Mouse (Mus musculus) liver, adult 2 months (tissue): ENCODE data around the gene Memo1. TPM values are rescaled to one million over a fixed set of nuclear protein-coding genes. Genes with fewer than 3 reads are reported as not detected.

Source experiments
- DNase-seq: peaks from one replicate; pipeline ENCODE4 v3.0.0-alpha.2; 2011; ENCODE audit warnings: low read depth, low spot score; ENCODE audit errors: extremely low read depth
- H3K27ac ChIP-seq: fragments of 200-500 bp; replicated peaks from 2 replicates; pipeline ENCODE4 v1.5.1; 2012; ENCODE audit warnings: low read depth, mild to moderate bottlenecking, control low read depth, inconsistent platforms, low read length; ENCODE audit not compliant: insufficient read depth
- H3K27me3 ChIP-seq: fragments of 200-500 bp; 2 replicates; pipeline ENCODE4 v1.6.1; 2012; ENCODE audit warnings: mild to moderate bottlenecking, moderate library complexity, low read length, inconsistent platforms; ENCODE audit not compliant: control insufficient read depth, insufficient read depth
- H3K36me3 ChIP-seq: fragments of 200-500 bp; 2 replicates; pipeline ENCODE4 v1.6.1; 2012; ENCODE audit warnings: low read length, inconsistent platforms; ENCODE audit not compliant: control insufficient read depth, insufficient read depth
- H3K4me1 ChIP-seq: fragments of 200-500 bp; 2 replicates; pipeline ENCODE4 v1.6.1; 2011; ENCODE audit warnings: low read length; ENCODE audit not compliant: control insufficient read depth, insufficient read depth
- H3K4me3 ChIP-seq: fragments of 200-500 bp; 2 replicates; pipeline ENCODE4 v1.5.1; 2011; ENCODE audit warnings: low read depth, mild to moderate bottlenecking, control low read depth, low read length, moderate library complexity; ENCODE audit not compliant: insufficient read depth
- H3K79me2 ChIP-seq: fragments of 200-500 bp; 2 replicates; pipeline ENCODE4 v1.6.1; 2012; ENCODE audit warnings: inconsistent platforms, mild to moderate bottlenecking, low read length, moderate library complexity; ENCODE audit not compliant: control insufficient read depth, insufficient read depth
- H3K9ac ChIP-seq: fragments of 200-500 bp; 2 replicates; pipeline ENCODE4 v1.6.1; 2012; ENCODE audit warnings: low read depth, mild to moderate bottlenecking, control low read depth, inconsistent platforms, low read length
- CTCF ChIP-seq: fragments of 200-500 bp; IDR thresholded peaks from 2 replicates; pipeline ENCODE4 v1.5.1; 2011; ENCODE audit warnings: low read depth, low read length, control low read depth
- POLR2A ChIP-seq: fragments of 200-500 bp; IDR thresholded peaks from 2 replicates; pipeline ENCODE4 v1.6.1; 2011; ENCODE audit warnings: low read length, control low read depth; ENCODE audit not compliant: insufficient read depth; ENCODE audit errors: extremely low read depth
- WGBS: fragments of 180-500 bp; shearing (Covaris S2); methylation state at CpG from one replicate; pipeline ENCODE4 v1.1.7; 2018; 5-methylcytosine and 5-hydroxymethylcytosine counted together
- polyA plus RNA-seq: library from polyadenylated mRNA; depleted of rRNA; stranded (reverse); fragments of >200 nt; gene quantifications from 2 replicates; pipeline ENCODE4 v1.2.3, GENCODE M21; 2012
- total RNA-seq: library from RNA; depleted of rRNA; stranded (reverse); fragments of >200 nt; gene quantifications from 2 replicates; pipeline ENCODE4 v1.2.3, GENCODE M21; 2014

Memo1 gene
- total and polyA plus RNA-seq, 2 experiments: 31.8 to 34.5 TPM

GRCm38 (mm10) chr17:74271541-74272268, 23.6 kb downstream of the Memo1 start:
- WGBS: 83% methylated on average over 3 of the region's 3 CpGs
- peak; percentile 56 for DNase-seq
- Histone ChIP-seq H3K27ac (no peak overlapping the region; the same call in 1 of the 2 replicates), H3K9ac (no peak overlapping the region), H3K27me3 (no peaks in the 10 kb centered on the region), H3K4me1 (peaks cover 22% of the 10 kb centered on the region), H3K4me3 (no peak overlapping the region), H3K36me3 (no peaks in the 10 kb centered on the region), H3K79me2 (peaks cover 35% of the 10 kb centered on the region; the same call in 1 of the 2 replicates)
- TF ChIP-seq CTCF (no peak), POLR2A (no peak)

DNA sequence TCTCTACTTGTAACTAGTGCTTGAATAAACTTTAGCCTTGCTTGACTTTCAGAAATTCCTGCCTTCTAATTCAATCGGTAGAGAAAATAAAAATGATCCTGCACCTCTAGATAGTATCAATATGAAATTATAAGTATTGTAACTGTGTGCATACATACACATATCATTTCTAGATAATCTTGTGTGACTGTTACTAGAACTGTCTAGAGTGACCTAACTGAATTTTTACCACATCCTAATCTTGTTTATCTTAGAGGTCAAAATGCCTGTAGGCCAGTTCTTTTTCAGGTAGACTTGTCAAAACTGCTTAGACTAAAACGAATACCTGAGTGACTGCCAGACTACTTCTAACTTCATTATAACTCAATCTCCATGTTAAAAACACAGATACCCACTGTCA, 25.1 kb downstream of the Memo1 start:
- Histone ChIP-seq H3K9ac (no peak overlapping the region), H3K79me2 (peaks cover 35% of the 10 kb centered on the region; the same call in 1 of the 2 replicates), H3K4me3 (no peak overlapping the region), H3K4me1 (peaks cover 23% of the 10 kb centered on the region), H3K27ac (peak overlapping the region; percentile 54), H3K36me3 (no peaks in the 10 kb centered on the region), H3K27me3 (no peaks in the 10 kb centered on the region)
- 26% methylated on average over 2 of the region's 2 CpGs for WGBS
- no peak for TF ChIP-seq POLR2A
- peak; percentile 73 for DNase-seq

GRCm38 (mm10) chr17:74267415-74268180, 27.7 kb downstream of the Memo1 start:
- no peak for TF ChIP-seq CTCF
- no peak for TF ChIP-seq POLR2A
- H3K79me2 ChIP-seq: peaks cover 32% of the 10 kb centered on the region; the same call in 1 of the 2 replicates
- H3K36me3 ChIP-seq: no peaks in the 10 kb centered on the region
- no peak overlapping the region for H3K9ac ChIP-seq
- H3K27me3 ChIP-seq: no peaks in the 10 kb centered on the region
- peaks cover 23% of the 10 kb centered on the region for H3K4me1 ChIP-seq
- DNase-seq: no peak
- no peak overlapping the region for H3K27ac ChIP-seq
- H3K4me3 ChIP-seq: no peak overlapping the region
- 96% methylated on average over 11 of the region's 11 CpGs for WGBS

DNA sequence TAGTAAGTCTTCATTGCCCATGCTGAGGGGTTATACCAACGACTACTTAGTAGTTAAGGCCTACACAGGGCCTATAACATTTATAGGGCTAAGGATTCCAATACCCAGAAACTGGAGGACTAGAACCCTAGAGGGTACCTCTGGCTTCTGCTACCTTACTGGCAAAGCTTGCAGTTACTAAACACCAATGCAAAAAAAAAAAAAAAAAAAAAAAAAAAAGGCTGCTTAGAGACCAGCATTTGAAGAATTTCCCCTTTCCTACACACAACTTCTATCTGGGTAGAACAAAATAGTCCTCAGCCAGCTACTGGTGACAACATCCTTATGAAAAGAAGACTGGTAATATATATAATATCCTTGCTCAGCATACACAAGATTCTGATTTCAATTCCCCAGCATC, 29.7 kb downstream of the Memo1 start:
- H3K4me1 ChIP-seq: peaks cover 11% of the 10 kb centered on the region

GRCm38 (mm10) chr17:74265156-74265505, 30.2 kb downstream of the Memo1 start:
- 53% methylated on average over 5 of the region's 5 CpGs for WGBS
- H3K9ac ChIP-seq: no peak overlapping the region
- no peaks in the 10 kb centered on the region for H3K27me3 ChIP-seq
- 0 out of 2 replicates have a peak overlapping the region, but pooled peaks have one; percentile 12 for H3K27ac ChIP-seq
- no peaks in the 10 kb centered on the region for H3K36me3 ChIP-seq
- no peak for TF ChIP-seq CTCF
- TF ChIP-seq POLR2A: no peak
- H3K4me1 ChIP-seq: peaks cover 13% of the 10 kb centered on the region
- DNase-seq: no peak
- no peak overlapping the region for H3K4me3 ChIP-seq
- H3K79me2 ChIP-seq: peaks cover 23% of the 10 kb centered on the region; the same call in 1 of the 2 replicates

More for the DNA sequence above, 29.7 kb downstream of the Memo1 start:
- Histone ChIP-seq H3K36me3 (no peaks in the 10 kb centered on the region), H3K4me3 (no peak overlapping the region), H3K27me3 (no peaks in the 10 kb centered on the region), H3K79me2 (peaks cover 23% of the 10 kb centered on the region; the same call in 1 of the 2 replicates), H3K27ac (no peak overlapping the region), H3K9ac (no peak overlapping the region)
- 60% methylated on average over 1 of the region's 1 CpGs for WGBS
- no peak for DNase-seq
- TF ChIP-seq POLR2A: no peak
